Mouse (Mus musculus) midbrain, embryonic 16.5 days (tissue): ENCODE measurements around the gene Snrpd2. TPM values are rescaled to one million over a fixed set of nuclear protein-coding genes. Genes with fewer than 3 reads are reported as not detected.

Experiments
- ATAC-seq: fragments of 200-750 bp; cut with Nextera tagmentation; 2 replicates; pipeline ENCODE4 v1.8.0; 2017; ENCODE audit warnings: moderate TSS enrichment
- H3K27ac ChIP-seq: fragments of 300-500 bp; sonication (generic); 2 replicates; pipeline ENCODE4 v1.5.1; 2014; ENCODE audit warnings: mild to moderate bottlenecking, low read length, mixed read lengths
- H3K27me3 ChIP-seq: fragments of 300-500 bp; sonication (generic); 2 replicates; pipeline ENCODE4 v1.6.1; 2014; ENCODE audit warnings: low read depth, low read length, mixed read lengths; ENCODE audit not compliant: control insufficient read depth, insufficient read depth
- H3K36me3 ChIP-seq: fragments of 300-500 bp; sonication (generic); 2 replicates; pipeline ENCODE4 v1.6.1; 2014; ENCODE audit warnings: mild to moderate bottlenecking, low read length, moderate library complexity, mixed read lengths; ENCODE audit not compliant: control insufficient read depth, insufficient read depth
- H3K4me1 ChIP-seq: fragments of 300-500 bp; sonication (generic); 2 replicates; pipeline ENCODE4 v1.6.1; 2014; ENCODE audit warnings: mild to moderate bottlenecking, low read length, mixed read lengths; ENCODE audit not compliant: control insufficient read depth, insufficient read depth
- H3K4me2 ChIP-seq: fragments of 300-500 bp; sonication (generic); 2 replicates; pipeline ENCODE4 v1.6.1; 2014; ENCODE audit warnings: mild to moderate bottlenecking, low read length, mixed read lengths
- H3K4me3 ChIP-seq: fragments of 300-500 bp; sonication (generic); 2 replicates; pipeline ENCODE4 v1.5.1; 2014; ENCODE audit warnings: low read depth, mild to moderate bottlenecking, low read length, moderate library complexity, mixed read lengths
- H3K9ac ChIP-seq: fragments of 300-500 bp; sonication (generic); 2 replicates; pipeline ENCODE4 v1.6.1; 2014; ENCODE audit warnings: low read depth, low read length, mixed read lengths
- H3K9me3 ChIP-seq: fragments of 300-500 bp; sonication (generic); replicated peaks from 2 replicates; pipeline ENCODE4 v1.6.1; 2014; ENCODE audit warnings: mild to moderate bottlenecking, low read length, mixed read lengths; ENCODE audit not compliant: control insufficient read depth, poor library complexity, severe bottlenecking
- WGBS: fragments of 180-500 bp; shearing (Covaris S2); extraction: QIAGEN DNeasy Blood & Tissue Kit; methylation state at CpG from one replicate; pipeline ENCODE4 v1.1.7; 2014; 5-methylcytosine and 5-hydroxymethylcytosine counted together
- polyA plus RNA-seq: library from polyadenylated mRNA; unstranded; fragments of >200 nt; fragmentation: Nextera tagmentation; extraction: Ambion mirVana; gene quantifications from 2 replicates; pipeline ENCODE4 v1.2.1, GENCODE M21; 2015

Snrpd2 gene
- polyA plus RNA-seq, result 105 TPM in 2 replicates

- peaks cover 20% of the 10 kb centered on the region for H3K36me3 ChIP-seq
- peak within 1 kb of the TSS; percentile 70 for H3K9ac ChIP-seq
- H3K27ac ChIP-seq, result peak within 1 kb of the TSS; percentile 87
- peak within 1 kb of the TSS; percentile 51 for H3K4me3 ChIP-seq
- ATAC-seq, result peak; percentile 92
- H3K27me3 ChIP-seq, result no peaks in the 10 kb centered on the region
- peaks cover 18% of the 10 kb centered on the region for H3K4me1 ChIP-seq
- H3K9me3 ChIP-seq, result no peaks in the 10 kb centered on the region
- WGBS, result 0% methylated on average over 24 of the region's 24 CpGs
- H3K4me2 ChIP-seq, result peak within 1 kb of the TSS; percentile 62
Measured at GRCm38 (mm10) chr7:19149626-19150025, at the start of gene Snrpd2. Gene Snrpd2, plus strand, starts transcription at chr7:19149722.

GRCm38 (mm10) chr7:19100290-19100689 lies 49.2 kb upstream of the Snrpd2 start:
- Histone ChIP-seq H3K36me3 (no peaks in the 10 kb centered on the region), H3K9me3 (no peaks in the 10 kb centered on the region), H3K4me1 (peaks cover 7% of the 10 kb centered on the region), H3K4me3 (no peak overlapping the region), H3K4me2 (no peak overlapping the region), H3K9ac (no peak overlapping the region), H3K27ac (no peak overlapping the region), H3K27me3 (0 out of 2 replicates have a peak, but pooled peaks cover 1% of the 10 kb centered on the region)
- no peak for ATAC-seq
- WGBS, result 85% methylated on average over 1 of the region's 1 CpGs

- Histone ChIP-seq H3K27ac (no peak overlapping the region), H3K4me3 (no peak overlapping the region), H3K27me3 (no peaks in the 10 kb centered on the region), H3K9ac (no peak overlapping the region), H3K9me3 (no peaks in the 10 kb centered on the region), H3K36me3 (no peaks in the 10 kb centered on the region), H3K4me2 (no peak overlapping the region), H3K4me1 (no peaks in the 10 kb centered on the region)
- ATAC-seq, result no peak
Measured at GRCm38 (mm10) chr7:19103741-19104140, 45.8 kb upstream of the Snrpd2 start.

- no peak overlapping the region for H3K4me3 ChIP-seq
- 74% methylated on average over 2 of the region's 2 CpGs for WGBS
- no peak overlapping the region for H3K9ac ChIP-seq
- no peak overlapping the region for H3K4me2 ChIP-seq
- H3K27ac ChIP-seq, result no peak overlapping the region
- no peaks in the 10 kb centered on the region for H3K27me3 ChIP-seq
- H3K36me3 ChIP-seq, result no peaks in the 10 kb centered on the region
- H3K9me3 ChIP-seq, result no peaks in the 10 kb centered on the region
- ATAC-seq, result no peak
- H3K4me1 ChIP-seq, result no peaks in the 10 kb centered on the region
Measured at GRCm38 (mm10) chr7:19104486-19104885, 45.0 kb upstream of the Snrpd2 start.

GRCm38 (mm10) chr7:19107436-19107835 lies 42.1 kb upstream of the Snrpd2 start:
- H3K4me3 ChIP-seq, result no peak overlapping the region
- no peak overlapping the region for H3K9ac ChIP-seq
- ATAC-seq, result no peak
- H3K4me1 ChIP-seq, result no peaks in the 10 kb centered on the region
- H3K27me3 ChIP-seq, result no peaks in the 10 kb centered on the region
- H3K27ac ChIP-seq, result no peak overlapping the region
- 63% methylated on average over 3 of the region's 3 CpGs for WGBS
- H3K36me3 ChIP-seq, result no peaks in the 10 kb centered on the region
- no peaks in the 10 kb centered on the region for H3K9me3 ChIP-seq
- no peak overlapping the region for H3K4me2 ChIP-seq

- no peak overlapping the region for H3K4me2 ChIP-seq
Measured at GRCm38 (mm10) chr7:19109565-19109964, 40.0 kb upstream of the Snrpd2 start.

GRCm38 (mm10) chr7:19118028-19118771 lies 31.3 kb upstream of the Snrpd2 start, which contains the start of gene Gm4969:
Gene Gm4969, minus strand, starts transcription at chr7:19118368.
- Histone ChIP-seq H3K9me3 (no peaks in the 10 kb centered on the region; the same call in 1 of the 2 replicates), H3K4me3 (peak within 1 kb of the TSS; percentile 40), H3K4me2 (peak within 1 kb of the TSS; percentile 62), H3K36me3 (no peaks in the 10 kb centered on the region), H3K27ac (peak within 1 kb of the TSS; percentile 56), H3K4me1 (peaks cover 20% of the 10 kb centered on the region), H3K27me3 (no peaks in the 10 kb centered on the region), H3K9ac (peak within 1 kb of the TSS; percentile 44)
- peak; percentile 59 for ATAC-seq
- 20% methylated on average over 56 of the region's 64 CpGs for WGBS

More at GRCm38 (mm10) chr7:19109565-19109964, 40.0 kb upstream of the Snrpd2 start:
- Histone ChIP-seq H3K9ac (no peak overlapping the region), H3K4me3 (no peak overlapping the region), H3K27me3 (no peaks in the 10 kb centered on the region), H3K36me3 (no peaks in the 10 kb centered on the region), H3K4me1 (no peaks in the 10 kb centered on the region), H3K27ac (no peak overlapping the region), H3K9me3 (no peaks in the 10 kb centered on the region)
- WGBS, result 84% methylated on average over 1 of the region's 1 CpGs
- ATAC-seq, result no peak

GRCm38 (mm10) chr7:19119083-19119482 lies 30.4 kb upstream of the Snrpd2 start:
- Histone ChIP-seq H3K36me3 (no peaks in the 10 kb centered on the region), H3K9ac (no peak overlapping the region), H3K27me3 (no peaks in the 10 kb centered on the region), H3K4me3 (no peak overlapping the region), H3K27ac (no peak overlapping the region), H3K9me3 (no peaks in the 10 kb centered on the region; the same call in 1 of the 2 replicates), H3K4me1 (peaks cover 20% of the 10 kb centered on the region), H3K4me2 (peak overlapping the region; percentile 9; the same call in 1 of the 2 replicates)
- WGBS, result 92% methylated on average over 8 of the region's 8 CpGs
- ATAC-seq, result peak; percentile 38
